Mouse (Mus musculus) lung, adult 2 months (tissue): ENCODE results near the gene Casp14.

Source experiments
- CTCF ChIP-seq: fragments of 200-500 bp; IDR thresholded peaks from 2 replicates; pipeline ENCODE4 v1.5.1; 2011; ENCODE audit warnings: mild to moderate bottlenecking, low read length, control low read depth; ENCODE audit not compliant: insufficient read depth
- POLR2A ChIP-seq: fragments of 200-500 bp; IDR thresholded peaks from 2 replicates; pipeline ENCODE4 v1.6.1; 2011; ENCODE audit warnings: low read depth, mild to moderate bottlenecking, control low read depth, low read length, borderline replicate concordance; ENCODE audit errors: extremely low read depth

DNA sequence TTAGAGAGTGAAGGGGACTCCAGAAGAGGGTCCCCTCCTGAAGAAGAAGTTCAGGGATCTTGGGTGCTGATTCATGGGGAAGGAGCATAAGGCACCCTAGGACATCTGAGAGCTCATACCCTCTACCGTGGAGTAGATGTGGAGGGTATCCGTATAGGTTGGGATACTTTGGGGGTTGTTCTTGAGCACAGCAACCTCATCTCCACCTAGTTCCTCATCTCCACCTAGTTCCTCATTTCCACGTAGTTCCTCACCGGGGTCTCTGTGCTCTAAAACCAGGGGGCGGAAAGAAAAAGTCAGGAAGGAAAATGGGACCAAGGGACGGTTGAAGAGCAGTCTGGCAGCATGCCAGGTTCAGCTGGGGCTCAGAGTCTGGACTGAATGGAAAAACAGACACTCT, 4.0 kb downstream of the Casp14 start:
- TF ChIP-seq POLR2A (no peak), CTCF (no peak)
